Mouse (Mus musculus) heart, postnatal 4 days (tissue): ENCODE measurements at regions not wholly inside any gene's neighbourhood (a gene's known extent, or its start where the extent isn't known, plus 50 kb on each side); places are given as distances from the start of the nearest gene placed in this dataset.
A peak's percentile ranks its signal among the peaks of the same experiment; 100 is the strongest.
"Not testable (repeated sequence)": the region's sequence is repeated elsewhere in the genome, so short reads cannot be mapped to it uniquely, and the experiment has no call there.

Experiments
- DNase-seq: peaks from one replicate; pipeline ENCODE4 v3.0.0; 2021

DNA sequence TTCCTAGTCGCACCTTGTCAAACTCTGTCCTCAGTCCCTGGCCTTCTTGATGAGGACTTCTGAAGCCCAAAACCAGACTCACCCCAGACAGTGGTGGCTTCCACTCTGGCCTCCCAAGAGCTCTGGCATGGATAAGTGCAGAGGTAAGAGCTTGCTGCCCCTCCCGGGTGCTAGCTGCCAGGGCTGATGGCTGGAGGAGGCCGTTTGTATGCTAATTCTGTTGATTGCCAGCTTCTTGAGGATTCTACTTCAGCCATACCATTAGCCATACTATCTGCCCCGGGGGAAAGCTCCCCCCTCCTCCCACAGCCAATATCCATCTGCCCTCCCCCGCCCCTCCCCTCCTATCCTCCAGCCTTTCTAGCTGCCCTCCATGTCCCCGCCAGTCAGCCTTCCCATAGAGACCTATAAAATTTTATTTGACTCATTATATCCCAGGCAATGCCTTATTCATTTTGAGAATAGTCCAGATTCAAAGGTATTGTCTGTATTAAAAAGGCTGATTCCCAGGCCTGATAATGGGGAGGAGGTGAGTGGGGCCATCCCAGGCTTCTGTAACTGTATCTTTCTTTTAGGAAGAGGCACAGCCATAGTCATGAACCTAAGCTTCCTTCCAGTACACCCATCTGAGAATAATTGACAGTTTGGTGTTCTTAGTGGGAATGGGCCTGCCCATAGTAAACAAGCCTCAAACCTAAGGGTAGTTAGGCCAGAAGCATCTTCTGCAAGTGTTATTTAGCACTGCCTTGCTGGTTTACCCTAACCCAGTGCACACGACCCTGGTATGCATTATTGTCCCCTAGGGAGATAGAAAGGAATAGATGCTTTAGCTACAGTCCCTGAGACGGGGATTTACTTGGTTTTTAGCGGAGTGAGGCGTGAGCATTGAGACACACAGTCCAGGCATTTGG is 239.2 kb upstream of the 1700012A03Rik start:
- no peak for DNase-seq

DNA sequence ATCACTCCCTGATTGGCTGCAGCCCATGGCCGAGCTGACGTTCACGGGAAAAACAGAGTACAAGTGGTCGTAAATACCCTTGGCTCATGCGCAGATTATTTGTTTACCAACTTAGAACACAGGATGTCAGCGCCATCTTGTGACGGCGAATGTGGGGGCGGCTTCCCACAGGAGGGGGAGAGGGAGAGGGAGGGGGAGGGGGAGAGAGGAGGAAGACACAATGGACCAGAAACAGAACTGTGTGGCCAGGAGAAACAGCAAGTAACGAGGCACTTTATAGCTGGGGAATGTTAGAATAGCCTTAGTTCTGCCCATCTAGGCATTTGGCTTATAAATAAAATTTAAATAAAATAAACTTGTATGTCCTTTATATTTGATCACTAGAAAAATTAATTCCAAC is 240.7 kb upstream of the Podxl start:
- not testable (repeated sequence) for DNase-seq

DNA sequence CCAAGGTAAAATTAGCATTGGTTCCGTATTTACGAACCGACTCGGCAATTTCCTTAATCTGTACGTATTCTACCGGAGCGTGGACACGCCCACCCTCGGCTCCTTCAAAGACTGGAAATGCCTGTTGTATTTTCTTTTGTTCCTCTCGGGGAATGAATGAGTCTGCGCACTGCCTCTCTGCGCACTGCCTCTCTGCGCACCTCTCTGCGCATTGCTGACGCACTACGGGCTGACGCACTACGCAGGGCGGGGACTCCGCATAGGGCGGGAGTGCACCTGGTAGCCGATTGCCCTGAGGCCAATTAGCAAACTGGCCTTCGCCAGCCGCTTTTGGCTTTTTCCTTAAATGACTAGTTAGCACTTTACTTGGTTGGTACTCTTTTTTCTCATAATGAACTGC is 239.4 kb upstream of the Podxl start:
- DNase-seq = not testable (repeated sequence)

DNA sequence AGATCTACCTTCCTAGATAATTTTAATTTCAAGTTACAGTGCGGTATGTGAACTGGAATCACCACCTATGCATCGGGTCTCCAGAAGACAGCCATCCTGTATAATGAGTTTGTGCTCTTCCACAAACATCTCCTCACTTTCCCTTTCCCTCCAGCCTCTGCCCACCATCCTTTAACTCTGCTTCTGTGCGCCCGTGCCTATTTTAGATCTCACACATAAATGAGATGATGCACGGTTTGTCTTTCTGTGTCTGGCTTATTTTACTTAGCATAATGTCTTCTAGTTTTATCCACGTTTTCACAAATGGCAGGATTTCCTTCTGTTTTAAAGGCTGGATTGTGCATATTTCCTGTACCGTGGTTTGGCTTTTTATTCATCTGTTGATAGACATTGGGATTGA is 227.8 kb upstream of the Podxl start:
- no peak for DNase-seq

DNA sequence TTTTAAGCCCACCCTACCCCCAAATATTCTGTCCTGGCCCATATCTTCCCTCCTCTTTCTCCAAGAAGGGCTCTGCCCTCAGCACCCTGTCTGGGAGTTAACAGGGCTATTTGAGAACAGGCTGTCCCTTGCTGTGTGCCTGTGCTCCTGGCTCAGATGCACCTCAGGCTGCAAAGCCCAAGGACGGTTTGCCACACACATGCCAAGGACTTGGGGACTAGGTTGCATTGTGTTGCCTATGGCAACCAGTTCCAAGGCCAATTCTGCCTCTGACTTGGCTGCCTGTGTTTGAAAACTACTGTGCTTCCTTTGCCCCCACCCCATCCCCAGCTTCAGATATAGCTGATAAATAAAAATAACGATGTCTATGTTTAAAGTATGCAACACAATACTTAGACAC is 227.1 kb upstream of the Podxl start:
- no peak for DNase-seq

DNA sequence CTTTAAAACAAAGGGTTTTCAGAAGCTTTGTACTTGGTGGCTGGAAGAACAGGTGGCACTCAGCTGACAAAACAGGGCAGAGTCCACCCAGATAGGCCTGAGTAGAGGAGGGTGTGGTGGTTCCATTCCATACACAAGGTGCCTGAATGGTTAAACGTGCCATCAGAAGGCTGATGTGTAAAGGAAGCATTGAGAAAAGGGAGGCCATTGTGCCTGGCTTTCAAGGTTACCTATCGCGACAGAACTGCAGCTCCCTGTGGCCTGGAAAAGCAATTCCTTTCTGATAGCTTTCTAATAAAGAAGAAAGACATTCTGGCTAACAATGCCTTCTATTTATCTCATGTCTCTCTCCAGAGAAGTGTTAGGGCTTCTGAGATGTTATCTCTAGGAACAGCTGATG is 213.1 kb upstream of the Podxl start:
- DNase-seq = no peak

DNA sequence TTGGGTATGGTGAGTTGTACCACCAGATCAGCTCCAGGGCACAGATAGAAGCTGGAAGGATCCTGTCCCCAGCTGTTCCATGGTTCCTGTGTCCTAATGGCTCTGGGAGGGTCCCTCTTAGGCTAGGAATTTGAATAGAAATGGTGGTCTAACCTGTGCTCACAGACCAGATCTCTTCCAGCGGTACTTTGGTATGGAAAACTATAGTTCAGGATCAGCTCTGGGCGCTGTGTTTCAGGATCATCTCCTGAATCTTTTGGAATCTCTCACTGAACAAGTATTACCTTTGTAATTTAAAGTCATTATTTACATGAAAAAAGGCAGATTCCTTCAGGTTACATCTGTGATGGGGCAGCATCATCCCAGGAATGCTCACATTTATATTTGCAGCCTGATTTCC is 208.1 kb upstream of the Podxl start:
- no peak for DNase-seq

DNA sequence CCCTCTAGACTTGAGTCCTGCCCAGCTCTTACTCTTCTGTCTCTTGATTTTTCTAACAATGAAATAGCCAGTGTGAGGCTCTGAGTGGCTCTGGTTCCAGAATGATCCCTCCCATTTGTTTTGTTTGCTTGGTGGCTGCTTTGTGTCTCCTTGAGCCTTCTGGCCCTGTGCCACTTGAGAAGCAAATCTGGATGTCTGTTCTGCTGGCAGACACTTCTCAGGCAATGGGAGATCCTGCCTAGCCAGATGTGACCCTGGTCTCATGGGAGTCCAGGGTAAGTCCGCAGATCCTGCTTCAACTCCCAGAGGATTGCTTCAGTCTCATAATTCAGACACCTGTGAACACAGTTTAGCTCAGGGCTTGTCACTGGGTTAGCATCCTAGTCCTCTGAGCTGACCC is 181.8 kb upstream of the Podxl start:
- no peak for DNase-seq

DNA sequence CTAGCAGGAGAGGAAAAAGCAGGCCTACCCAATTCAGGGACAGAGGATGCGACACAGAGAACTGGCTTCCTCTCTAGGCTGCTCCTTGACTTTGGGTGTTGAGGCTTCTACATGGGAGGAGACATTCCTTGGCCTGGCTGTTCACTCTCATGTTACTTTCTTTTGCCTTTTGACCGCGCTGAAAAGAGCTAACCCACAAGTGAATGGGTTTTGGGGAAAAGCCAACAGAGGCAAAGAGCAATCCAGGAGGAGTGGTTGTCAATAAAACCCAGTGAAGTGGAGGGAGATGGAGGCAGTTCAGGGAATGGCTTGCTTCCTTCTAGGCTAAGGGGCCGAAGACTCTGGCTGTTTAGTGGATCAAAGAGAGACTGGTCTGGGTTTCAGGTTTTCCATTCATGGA is 167.6 kb upstream of the Podxl start:
- DNase-seq = no peak

DNA sequence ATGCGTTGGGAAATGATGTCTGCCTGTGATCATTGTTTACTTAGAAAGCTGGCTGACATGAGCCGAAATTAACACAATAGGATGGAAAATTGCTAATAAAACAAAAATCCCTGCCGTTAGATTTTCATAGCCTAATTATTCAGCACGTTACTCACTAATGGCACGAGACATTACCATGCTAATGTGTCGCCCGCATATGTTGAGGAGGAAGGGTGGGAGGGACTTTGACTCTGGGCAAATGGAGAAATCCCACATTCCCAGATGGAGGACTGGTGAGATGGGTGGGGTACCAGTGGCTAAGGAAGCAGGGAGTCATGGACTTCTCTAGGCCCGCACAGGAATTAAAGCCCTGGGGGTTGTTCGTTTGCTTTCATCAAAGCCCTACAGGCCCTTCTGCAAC is 155.8 kb upstream of the Podxl start:
- DNase-seq = no peak

DNA sequence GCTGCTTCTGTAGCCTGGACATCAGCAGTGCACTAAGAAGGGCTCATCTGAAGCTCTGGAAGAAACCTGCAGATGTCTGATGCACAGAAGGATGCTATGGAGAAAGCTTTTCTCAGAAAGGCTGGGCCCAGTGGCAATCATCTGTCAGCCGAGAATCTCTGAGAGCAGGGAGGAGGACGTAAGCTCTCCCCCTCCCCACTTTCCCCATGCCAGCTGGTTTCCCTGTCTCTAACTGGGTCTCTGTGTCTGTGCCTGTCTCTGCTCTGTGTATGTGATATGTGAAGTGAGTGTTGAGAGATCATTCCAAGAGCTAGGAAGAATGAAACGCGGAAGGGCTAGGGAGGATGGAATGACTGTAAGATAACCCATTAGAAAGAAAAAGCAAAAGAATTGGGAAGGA is 155.1 kb upstream of the Podxl start:
- DNase-seq = no peak

DNA sequence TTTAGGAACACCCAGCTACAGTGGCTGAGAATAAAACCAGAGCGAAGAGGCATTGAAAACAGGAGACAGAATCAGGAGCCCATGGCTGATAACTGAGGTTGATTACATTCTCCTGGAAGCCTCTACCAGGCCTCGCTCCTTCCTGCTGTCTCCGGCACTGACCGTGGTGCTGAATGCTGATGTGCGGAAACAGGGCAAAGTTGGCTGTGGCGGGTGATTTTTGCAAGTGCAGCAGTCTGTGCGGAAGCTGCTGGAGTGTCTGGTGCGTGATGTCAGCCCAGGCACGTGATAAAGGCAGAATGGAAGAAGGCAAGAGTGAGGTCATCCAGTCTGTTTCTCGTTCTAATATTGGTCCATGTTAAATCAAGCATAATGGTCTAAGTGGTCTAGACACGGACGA is 153.8 kb upstream of the Podxl start:
- peak; percentile 73 for DNase-seq

DNA sequence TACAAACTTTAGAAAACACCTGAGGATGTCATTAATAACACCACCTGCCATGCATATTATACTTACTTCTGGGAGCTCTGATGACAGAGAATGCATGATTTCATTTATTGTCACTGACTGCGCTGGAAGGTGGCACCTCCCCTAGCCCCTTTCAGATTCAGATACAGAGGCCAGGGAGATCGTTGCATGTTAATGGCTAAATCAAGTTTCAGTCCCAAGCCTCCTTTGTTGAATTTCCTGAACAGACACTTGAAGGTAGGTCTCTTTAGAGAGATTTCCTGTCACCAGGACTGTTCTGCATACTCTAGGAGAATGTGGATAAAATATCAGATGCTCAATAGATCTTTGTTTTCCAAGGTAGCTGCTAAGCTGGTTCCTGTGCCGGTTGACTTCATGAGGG is 143.5 kb upstream of the Podxl start:
- no peak for DNase-seq

DNA sequence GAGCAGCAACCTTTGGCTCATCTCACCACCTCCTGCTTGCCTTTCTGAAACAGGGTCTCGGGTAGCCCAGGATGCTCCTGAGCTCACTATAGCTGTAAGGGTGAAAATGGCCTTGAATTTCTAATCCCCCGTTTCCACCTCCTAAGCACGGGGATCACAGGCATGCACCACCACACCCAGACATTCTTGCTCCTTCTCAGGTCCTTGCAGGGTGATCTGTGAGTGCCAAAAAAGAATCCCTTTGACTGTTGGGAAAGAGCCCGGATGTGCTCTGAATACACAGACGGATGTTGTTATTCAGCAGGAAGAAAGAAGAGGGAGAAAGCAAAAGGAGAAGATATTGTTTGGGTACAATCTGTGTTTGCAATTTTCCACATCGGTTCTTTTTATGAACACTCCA is 140.4 kb upstream of the Podxl start:
- no peak for DNase-seq

DNA sequence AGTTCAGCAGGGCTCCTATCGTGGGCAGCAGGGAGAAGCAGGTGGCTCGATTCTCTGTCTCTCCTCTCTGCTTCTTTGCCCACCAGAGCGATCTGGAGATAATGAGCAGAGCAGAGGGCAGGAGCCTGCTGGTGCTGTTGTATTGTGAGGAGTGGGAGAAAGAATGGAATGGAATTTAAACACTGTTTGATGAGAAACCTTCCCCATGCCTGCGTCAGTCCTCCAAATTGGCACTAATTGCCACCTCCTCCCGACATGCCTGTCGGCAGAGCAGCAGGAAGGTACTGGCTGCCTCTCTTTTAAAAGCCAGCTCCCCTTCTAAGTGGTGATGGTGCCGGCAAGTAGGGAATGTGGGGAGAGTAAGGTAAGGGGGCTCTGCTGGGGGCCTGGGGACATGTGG is 139.2 kb upstream of the Podxl start:
- DNase-seq = no peak

DNA sequence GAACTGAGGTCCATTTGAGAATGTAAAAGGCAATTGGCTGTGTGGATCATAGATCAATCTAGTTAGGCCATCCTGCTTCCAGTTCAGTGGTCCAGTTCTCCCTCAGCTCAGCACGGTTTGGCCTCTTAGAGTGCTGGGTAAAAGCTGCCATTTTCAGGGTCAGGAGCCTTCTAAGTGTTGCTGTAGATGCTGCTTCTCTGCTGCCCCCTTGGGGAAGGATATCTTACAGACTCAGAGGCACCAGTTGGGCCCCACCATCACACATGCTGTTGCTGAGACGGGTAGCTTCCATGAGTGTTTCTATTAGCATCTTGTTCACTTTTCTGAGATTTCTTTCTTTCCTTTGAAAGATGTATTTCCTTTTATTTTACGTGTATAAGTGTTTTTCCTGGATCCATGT is 132.1 kb upstream of the Podxl start:
- DNase-seq = no peak

DNA sequence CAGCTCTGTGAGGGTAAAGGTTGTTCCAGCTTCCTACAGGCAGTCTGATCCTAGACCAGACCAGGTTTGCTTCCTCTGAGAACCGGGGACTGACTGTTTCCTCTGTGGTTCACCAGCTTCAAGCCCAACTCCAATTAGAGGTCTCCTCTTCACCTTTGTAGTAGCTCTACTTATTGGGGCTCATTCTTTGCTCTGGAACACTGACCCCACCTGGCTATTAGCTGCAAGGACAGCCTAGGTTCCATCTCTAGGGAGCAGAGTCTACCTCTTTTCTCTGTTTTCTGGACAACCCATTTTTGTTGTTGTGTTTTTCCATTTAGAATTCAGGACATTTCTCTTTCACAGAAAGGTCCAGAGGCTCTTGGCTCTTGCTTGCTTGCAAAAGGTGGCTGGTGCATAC is 129.3 kb upstream of the Podxl start:
- no peak for DNase-seq

DNA sequence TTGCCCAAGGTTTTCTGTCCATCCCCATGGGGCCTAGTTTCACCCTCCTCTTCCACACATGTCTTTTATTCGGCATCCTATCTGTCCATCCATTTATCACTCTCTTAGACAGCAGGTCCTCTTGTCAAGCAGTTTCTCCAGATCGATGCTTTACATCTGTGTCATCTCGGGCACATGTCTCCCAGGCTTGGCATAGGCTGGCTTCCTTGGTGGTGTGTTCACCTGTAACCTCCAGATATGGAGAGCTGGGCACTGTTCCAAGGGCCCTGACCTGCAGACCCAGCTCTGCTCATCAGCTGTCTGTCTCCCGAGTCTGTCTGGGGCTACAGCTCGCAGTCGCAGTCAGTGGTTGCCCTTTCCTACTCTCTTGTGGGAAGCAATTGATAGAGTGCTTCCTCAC is 128.2 kb upstream of the Podxl start:
- no peak for DNase-seq

DNA sequence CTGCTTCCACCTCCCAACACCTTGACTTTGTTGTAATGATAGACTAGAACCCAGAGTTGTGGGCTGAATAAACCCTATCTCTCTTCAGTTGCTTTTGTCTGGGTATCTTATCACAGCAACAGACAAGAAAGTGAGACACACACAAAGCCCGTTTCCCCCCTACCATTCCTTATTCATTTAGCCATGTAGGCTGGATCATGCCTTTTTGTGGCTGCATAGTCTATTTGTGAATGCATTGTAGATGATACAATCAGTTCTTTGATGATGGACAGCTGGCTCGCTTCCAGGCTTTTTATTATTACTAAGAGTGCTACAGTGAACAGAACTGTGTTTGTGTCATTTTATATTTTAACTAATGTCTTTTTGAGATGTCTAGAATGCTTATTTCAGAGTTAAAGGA is 116.3 kb upstream of the Podxl start:
- DNase-seq = no peak

DNA sequence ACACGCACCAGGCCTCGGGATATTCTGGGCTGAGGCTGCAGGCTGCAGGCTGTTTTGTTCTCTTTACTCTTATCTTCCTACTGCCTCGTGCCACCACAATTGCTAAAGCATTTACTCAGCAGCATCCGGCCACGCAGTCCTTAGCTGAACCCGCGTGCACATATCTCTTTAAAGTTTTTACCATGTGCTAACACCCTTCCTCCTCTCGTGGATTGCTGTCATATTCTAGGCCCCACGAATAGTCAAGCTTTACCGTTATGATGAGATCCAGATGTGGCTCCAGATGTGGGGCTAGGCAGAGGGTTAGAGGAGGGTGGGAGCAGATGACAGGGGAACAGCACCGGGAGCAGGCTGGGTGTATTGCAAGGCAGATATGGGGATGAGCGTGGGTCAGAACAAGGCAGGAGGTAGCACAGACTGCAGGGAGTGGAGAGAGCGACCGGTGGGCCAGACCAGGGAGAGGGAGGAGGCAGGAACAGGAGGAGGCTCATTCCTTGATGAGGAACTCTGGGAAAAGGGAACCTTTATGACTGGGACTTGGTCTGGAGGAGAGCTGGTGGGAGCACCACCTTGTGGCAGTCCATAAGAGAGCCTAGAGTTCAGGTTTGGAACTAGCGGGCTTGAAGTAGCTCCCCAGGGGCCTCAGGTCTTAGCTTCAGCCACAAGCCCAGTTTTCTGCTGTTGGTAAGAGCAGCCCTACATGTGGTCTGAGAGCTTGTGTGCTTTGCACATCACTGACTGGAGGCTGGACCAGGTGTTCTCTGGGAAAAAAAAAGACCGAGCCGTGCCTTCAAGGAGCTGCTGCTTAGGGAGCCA is 102.1 kb upstream of the Podxl start:
- no peak for DNase-seq

DNA sequence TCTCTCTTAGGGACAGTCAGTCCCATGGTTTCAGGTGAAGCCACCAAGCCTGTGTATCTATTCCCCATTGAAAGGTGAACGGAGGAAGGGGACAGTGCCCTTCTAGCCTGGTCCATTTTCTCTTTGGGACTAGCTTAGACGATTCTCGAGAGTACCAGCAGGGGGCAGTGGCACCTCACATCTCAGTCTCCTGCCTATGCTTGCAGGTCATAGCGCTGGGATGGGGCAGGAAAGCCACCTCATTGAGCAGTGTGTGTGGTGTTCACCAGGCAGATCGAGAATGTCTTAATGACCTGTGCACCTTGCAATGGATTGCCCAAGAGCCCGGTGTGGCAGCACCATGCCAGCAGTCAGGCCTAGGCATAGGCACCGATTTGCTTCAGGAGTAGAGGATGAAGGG is 100.7 kb upstream of the Podxl start:
- DNase-seq = peak; percentile 82

DNA sequence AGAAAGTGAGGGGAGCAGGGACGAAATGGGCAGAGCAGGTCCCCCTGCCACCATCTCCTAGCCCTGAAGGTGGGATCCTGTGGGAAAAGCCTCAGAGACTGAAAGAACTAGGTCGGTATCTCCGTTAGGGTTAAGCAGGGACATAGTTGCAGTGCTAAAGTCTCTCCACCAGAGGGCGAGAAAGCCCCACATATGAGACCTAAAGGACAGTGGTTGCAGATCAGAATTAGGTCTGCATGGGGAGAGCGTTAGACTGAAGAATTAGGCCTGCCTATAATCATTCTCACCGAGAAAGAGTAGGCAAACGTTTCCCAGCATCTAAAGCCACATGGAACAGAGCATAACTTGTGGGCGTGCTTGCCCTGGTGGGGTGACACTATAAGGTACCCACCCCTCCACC is 97.0 kb upstream of the Podxl start:
- peak; percentile 78 for DNase-seq

DNA sequence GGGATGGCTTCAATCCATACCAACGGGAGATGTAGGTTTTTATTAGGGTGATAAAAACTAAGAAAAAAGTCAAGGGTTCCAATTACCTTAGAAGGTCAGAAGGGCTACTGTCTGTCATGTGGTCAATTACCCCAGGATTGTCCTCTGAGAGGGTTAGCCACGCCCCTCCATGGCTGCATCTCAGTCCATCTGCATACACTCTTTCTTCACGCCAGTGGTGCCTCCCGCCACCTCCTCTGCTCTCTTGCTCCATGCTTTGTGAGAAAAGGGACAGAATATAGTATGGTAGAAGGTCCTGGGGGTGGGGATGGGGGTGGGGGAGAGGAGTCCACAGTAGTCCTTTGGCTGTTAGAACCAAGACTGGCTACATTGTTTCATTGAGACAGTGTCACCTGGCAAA is 96.1 kb upstream of the Podxl start:
- DNase-seq = no peak
